Mouse (Mus musculus) C2C12 (cell line): ENCODE results near the gene Memo1.

Source experiments
- CEBPB ChIP-seq: IDR thresholded peaks from one replicate; pipeline ENCODE4 v1.6.1; 2011; ENCODE audit warnings: low read depth, mild to moderate bottlenecking, control low read depth, moderate library complexity
- CTCF ChIP-seq: IDR thresholded peaks from one replicate; pipeline ENCODE4 v1.5.1; 2011; ENCODE audit not compliant: control insufficient read depth, insufficient read depth, insufficient read length
- MAX ChIP-seq: IDR thresholded peaks from one replicate; pipeline ENCODE4 v1.6.1; 2011; ENCODE audit warnings: mild to moderate bottlenecking, control low read depth
- MYOD1 ChIP-seq: IDR thresholded peaks from one replicate; pipeline ENCODE4 v1.6.1; 2011; ENCODE audit warnings: low read depth; ENCODE audit not compliant: control insufficient read depth, insufficient read length
- USF1 ChIP-seq: IDR thresholded peaks from one replicate; pipeline ENCODE4 v1.6.1; 2011; ENCODE audit warnings: low read depth, mild to moderate bottlenecking, control low read depth, moderate library complexity

DNA sequence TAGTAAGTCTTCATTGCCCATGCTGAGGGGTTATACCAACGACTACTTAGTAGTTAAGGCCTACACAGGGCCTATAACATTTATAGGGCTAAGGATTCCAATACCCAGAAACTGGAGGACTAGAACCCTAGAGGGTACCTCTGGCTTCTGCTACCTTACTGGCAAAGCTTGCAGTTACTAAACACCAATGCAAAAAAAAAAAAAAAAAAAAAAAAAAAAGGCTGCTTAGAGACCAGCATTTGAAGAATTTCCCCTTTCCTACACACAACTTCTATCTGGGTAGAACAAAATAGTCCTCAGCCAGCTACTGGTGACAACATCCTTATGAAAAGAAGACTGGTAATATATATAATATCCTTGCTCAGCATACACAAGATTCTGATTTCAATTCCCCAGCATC is 29.7 kb downstream of the Memo1 start:
- no peak for TF ChIP-seq CTCF
- no peak for TF ChIP-seq CEBPB
- no peak for TF ChIP-seq MAX
- no peak for TF ChIP-seq USF1
- TF ChIP-seq MYOD1 = no peak
